Mouse (Mus musculus) kidney, embryonic 14.5 days (tissue): Measurements from ENCODE around the gene Utp11. TPM values are rescaled to one million over a fixed set of nuclear protein-coding genes. Genes with fewer than 3 reads are reported as not detected.

Experiments
- ATAC-seq: fragments of 200-750 bp; cut with Nextera tagmentation; 2 replicates; pipeline ENCODE4 v1.8.0; 2017; ENCODE audit warnings: moderate number of reproducible peaks, mild to moderate bottlenecking, moderate TSS enrichment, moderate library complexity; ENCODE audit not compliant: low FRiP score, low TSS enrichment
- H3K27ac ChIP-seq: fragments of 300-500 bp; sonication (generic); 2 replicates; pipeline ENCODE4 v1.5.1; 2014; ENCODE audit warnings: low read depth, mild to moderate bottlenecking, low read length, moderate library complexity, mixed read lengths
- H3K27me3 ChIP-seq: fragments of 300-500 bp; sonication (generic); 2 replicates; pipeline ENCODE4 v1.6.1; 2014; ENCODE audit warnings: mild to moderate bottlenecking, low read length; ENCODE audit not compliant: control insufficient read depth, insufficient read depth
- H3K36me3 ChIP-seq: fragments of 300-500 bp; sonication (generic); 2 replicates; pipeline ENCODE4 v1.6.1; 2014; ENCODE audit warnings: low read length, mixed read lengths; ENCODE audit not compliant: control insufficient read depth, insufficient read depth
- H3K4me1 ChIP-seq: fragments of 300-500 bp; sonication (generic); 2 replicates; pipeline ENCODE4 v1.6.1; 2014; ENCODE audit warnings: low read length, mixed read lengths; ENCODE audit not compliant: control insufficient read depth, insufficient read depth
- H3K4me2 ChIP-seq: fragments of 300-500 bp; sonication (generic); replicated peaks from 2 replicates; pipeline ENCODE4 v1.6.1; 2014; ENCODE audit warnings: low read depth, mild to moderate bottlenecking, low read length
- H3K4me3 ChIP-seq: fragments of 300-500 bp; sonication (generic); 2 replicates; pipeline ENCODE4 v1.5.1; 2014; ENCODE audit warnings: mild to moderate bottlenecking, low read length
- H3K9ac ChIP-seq: fragments of 300-500 bp; sonication (generic); 2 replicates; pipeline ENCODE4 v1.6.1; 2014; ENCODE audit warnings: low read depth, mild to moderate bottlenecking, low read length, moderate library complexity
- H3K9me3 ChIP-seq: fragments of 300-500 bp; sonication (generic); 2 replicates; pipeline ENCODE4 v1.6.1; 2016; ENCODE audit warnings: low read length; ENCODE audit not compliant: control insufficient read depth
- WGBS: fragments of 180-500 bp; shearing (Covaris S2); extraction: QIAGEN DNeasy Blood & Tissue Kit; methylation state at CpG from one replicate; pipeline ENCODE4 v1.1.7; 2014; 5-methylcytosine and 5-hydroxymethylcytosine counted together
- polyA plus RNA-seq: library from polyadenylated mRNA; unstranded; fragments of >200 nt; fragmentation: Nextera tagmentation; extraction: Ambion mirVana; gene quantifications from 2 replicates; pipeline ENCODE4 v1.2.1, GENCODE M21; 2014

The Utp11 gene
- polyA plus RNA-seq, 1 experiment from 2014 or later, result 67.9 TPM

- H3K4me2 ChIP-seq, result no peak overlapping the region
- H3K27ac ChIP-seq, result no peak overlapping the region
- ATAC-seq, result no peak
- peaks cover 12% of the 10 kb centered on the region for H3K4me1 ChIP-seq
- H3K36me3 ChIP-seq, result no peaks in the 10 kb centered on the region
- no peak overlapping the region for H3K4me3 ChIP-seq
- H3K9ac ChIP-seq, result no peak overlapping the region
- no peaks in the 10 kb centered on the region for H3K9me3 ChIP-seq
- H3K27me3 ChIP-seq, result peaks cover 50% of the 10 kb centered on the region
- WGBS, result 15% methylated on average over 8 of the region's 8 CpGs
Measured at GRCm38 (mm10) chr4:124668078-124668477, 25.3 kb downstream of the Utp11 start.

- 32% methylated on average over 14 of the region's 14 CpGs for WGBS
- Histone ChIP-seq H3K9ac (no peak overlapping the region), H3K4me2 (no peak overlapping the region), H3K4me1 (peaks cover 7% of the 10 kb centered on the region), H3K27ac (no peak overlapping the region), H3K9me3 (no peaks in the 10 kb centered on the region), H3K36me3 (no peaks in the 10 kb centered on the region), H3K4me3 (no peak overlapping the region), H3K27me3 (peaks cover 50% of the 10 kb centered on the region)
- no peak for ATAC-seq
Measured at GRCm38 (mm10) chr4:124667476-124668033, 25.8 kb downstream of the Utp11 start.

GRCm38 (mm10) chr4:124664604-124665003 lies 28.8 kb downstream of the Utp11 start:
- ATAC-seq, result no peak
- Histone ChIP-seq H3K4me3 (no peak overlapping the region), H3K27ac (no peak overlapping the region), H3K4me1 (0 out of 2 replicates have a peak, but pooled peaks cover under 1% of the 10 kb centered on the region), H3K36me3 (no peaks in the 10 kb centered on the region), H3K4me2 (no peak overlapping the region), H3K9ac (no peak overlapping the region), H3K9me3 (no peaks in the 10 kb centered on the region), H3K27me3 (peaks cover 65% of the 10 kb centered on the region)
- WGBS, result 57% methylated on average over 15 of the region's 15 CpGs

- Histone ChIP-seq H3K27ac (no peak overlapping the region), H3K4me3 (no peak overlapping the region), H3K9ac (no peak overlapping the region), H3K9me3 (no peaks in the 10 kb centered on the region), H3K36me3 (no peaks in the 10 kb centered on the region), H3K4me2 (no peak overlapping the region), H3K4me1 (peaks cover 5% of the 10 kb centered on the region; the same call in 1 of the 2 replicates), H3K27me3 (peaks cover 69% of the 10 kb centered on the region)
- 75% methylated on average over 9 of the region's 9 CpGs for WGBS
- no peak for ATAC-seq
Measured at GRCm38 (mm10) chr4:124664185-124664584, 29.2 kb downstream of the Utp11 start.

- H3K4me2 ChIP-seq, result no peak overlapping the region
- H3K36me3 ChIP-seq, result no peaks in the 10 kb centered on the region
- no peak overlapping the region for H3K27ac ChIP-seq
- H3K4me1 ChIP-seq, result peaks cover 7% of the 10 kb centered on the region
- ATAC-seq, result no peak
- H3K9me3 ChIP-seq, result no peaks in the 10 kb centered on the region
- WGBS, result 56% methylated on average over 3 of the region's 3 CpGs
- H3K4me3 ChIP-seq, result no peak overlapping the region
- H3K9ac ChIP-seq, result no peak overlapping the region
- peaks cover 79% of the 10 kb centered on the region for H3K27me3 ChIP-seq
Measured at GRCm38 (mm10) chr4:124663034-124663433, 30.4 kb downstream of the Utp11 start.

GRCm38 (mm10) chr4:124660603-124661002 lies 32.8 kb downstream of the Utp11 start:
- no peak overlapping the region for H3K27ac ChIP-seq
- no peak overlapping the region for H3K4me2 ChIP-seq
- H3K27me3 ChIP-seq, result peaks cover 90% of the 10 kb centered on the region
- no peaks in the 10 kb centered on the region for H3K36me3 ChIP-seq
- no peak overlapping the region for H3K4me3 ChIP-seq
- H3K4me1 ChIP-seq, result peaks cover 14% of the 10 kb centered on the region
- WGBS, result 48% methylated on average over 3 of the region's 3 CpGs
- no peak overlapping the region for H3K9ac ChIP-seq
- ATAC-seq, result no peak
- no peaks in the 10 kb centered on the region for H3K9me3 ChIP-seq

GRCm38 (mm10) chr4:124659251-124660217 lies 33.9 kb downstream of the Utp11 start:
- WGBS, result 2% methylated on average over 68 of the region's 68 CpGs
- ATAC-seq, result no peak
- Histone ChIP-seq H3K4me3 (peak overlapping the region; percentile 59), H3K36me3 (no peaks in the 10 kb centered on the region), H3K4me1 (peaks cover 14% of the 10 kb centered on the region), H3K27ac (no peak overlapping the region), H3K9ac (0 out of 2 replicates have a peak overlapping the region, but pooled peaks have one; percentile 28), H3K9me3 (no peaks in the 10 kb centered on the region), H3K27me3 (peaks cover 92% of the 10 kb centered on the region), H3K4me2 (peak overlapping the region; percentile 98)

GRCm38 (mm10) chr4:124658412-124658851 lies 35.0 kb downstream of the Utp11 start:
- Histone ChIP-seq H3K4me1 (peaks cover 14% of the 10 kb centered on the region), H3K27ac (no peak overlapping the region), H3K27me3 (peaks cover 90% of the 10 kb centered on the region), H3K9ac (no peak overlapping the region), H3K9me3 (no peaks in the 10 kb centered on the region), H3K4me3 (peak overlapping the region; percentile 59), H3K36me3 (no peaks in the 10 kb centered on the region), H3K4me2 (peak overlapping the region; percentile 98)
- WGBS, result under 1% methylated on average over 39 of the region's 39 CpGs
- 0 out of 2 replicates have a peak, but pooled peaks have one; percentile 12 for ATAC-seq

- Histone ChIP-seq H3K9ac (peak overlapping the region; percentile 50), H3K9me3 (no peaks in the 10 kb centered on the region), H3K4me3 (peak overlapping the region; percentile 59), H3K36me3 (no peaks in the 10 kb centered on the region), H3K27ac (no peak overlapping the region), H3K4me1 (peaks cover 18% of the 10 kb centered on the region), H3K27me3 (peaks cover 86% of the 10 kb centered on the region), H3K4me2 (peak overlapping the region; percentile 98)
- ATAC-seq, result peak; percentile 11
- WGBS, result under 1% methylated on average over 47 of the region's 61 CpGs
Measured at GRCm38 (mm10) chr4:124657781-124658180, 35.6 kb downstream of the Utp11 start.
